Mouse (Mus musculus): ENCODE measurements around the gene Prr7. TPM values are rescaled to one million over a fixed set of nuclear protein-coding genes. Genes with fewer than 3 reads are reported as not detected.
A peak's percentile ranks its signal among the peaks of the same experiment; 100 is the strongest.

The Prr7 gene
- total RNA-seq, 2 experiments from 2014 or later = 1.6 TPM; not detected in 1

- ATAC-seq (replicated peaks; ENCODE audit: poor library complexity, severe bottlenecking) = peak; percentile 66
Observed at GRCm38 (mm10) chr13:55447543-55447943, 16.5 kb upstream of the Prr7 start.

DNA sequence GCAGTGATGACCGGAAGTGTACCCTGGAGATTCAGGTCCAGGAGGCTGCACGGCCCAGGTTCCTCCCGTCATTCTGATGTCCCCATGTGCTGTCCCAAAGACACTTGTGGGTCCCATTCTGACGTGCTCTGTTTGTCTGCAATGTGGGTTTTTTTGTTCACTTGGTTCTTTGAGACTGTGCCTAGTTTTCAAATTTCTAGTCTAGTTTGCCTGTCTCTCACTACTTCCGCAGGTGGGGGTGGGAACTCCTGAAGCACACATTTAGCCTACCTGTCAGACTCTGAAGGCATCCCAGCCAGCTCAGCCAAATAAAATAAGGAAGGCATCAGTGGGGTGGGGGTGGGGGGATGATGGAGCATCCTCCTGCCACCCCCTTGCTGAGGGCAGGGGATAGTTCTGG lies 15.9 kb upstream of the Prr7 start:
- no peak for ATAC-seq (replicated peaks; ENCODE audit: poor library complexity, severe bottlenecking)

GRCm38 (mm10) chr13:55449205-55449604 lies 14.9 kb upstream of the Prr7 start:
- no peak for ATAC-seq (replicated peaks; ENCODE audit: poor library complexity, severe bottlenecking)

- peak; percentile 13 for ATAC-seq (replicated peaks; ENCODE audit: poor library complexity, severe bottlenecking)
Observed at GRCm38 (mm10) chr13:55449679-55450441, 14.2 kb upstream of the Prr7 start.

DNA sequence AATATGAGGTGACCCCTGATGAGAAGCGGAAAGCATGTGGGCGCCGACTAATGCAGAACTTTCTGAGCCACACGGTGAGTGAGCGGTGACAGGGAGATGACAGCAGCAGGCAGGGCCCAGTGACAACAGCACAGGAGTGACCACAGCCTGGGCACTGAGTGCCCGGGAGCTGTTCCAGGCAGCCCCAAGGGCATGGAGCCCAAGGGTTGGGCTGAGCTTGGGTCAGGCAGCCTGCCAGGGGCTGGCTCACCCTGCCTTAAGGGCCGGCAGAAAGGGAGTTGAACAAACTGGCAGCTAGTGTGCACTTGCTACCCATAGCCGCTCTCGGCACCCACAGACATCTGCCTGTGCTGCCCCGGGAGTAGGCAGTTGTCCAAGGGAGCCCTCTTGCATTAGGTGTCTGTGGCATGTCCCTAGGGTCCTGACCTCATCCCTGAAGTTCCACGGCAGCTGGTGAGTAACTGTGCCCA lies 13.5 kb upstream of the Prr7 start:
- no peak for ATAC-seq (replicated peaks; ENCODE audit: poor library complexity, severe bottlenecking)

- no peak for ATAC-seq (replicated peaks; ENCODE audit: poor library complexity, severe bottlenecking)
Observed at GRCm38 (mm10) chr13:55451296-55451695, 12.8 kb upstream of the Prr7 start.

GRCm38 (mm10) chr13:55451785-55452549 lies 12.1 kb upstream of the Prr7 start:
- no peak for ATAC-seq (replicated peaks; ENCODE audit: poor library complexity, severe bottlenecking)

GRCm38 (mm10) chr13:55462965-55463364 lies 1.1 kb upstream of the Prr7 start:
- no peak for ATAC-seq (replicated peaks; ENCODE audit: poor library complexity, severe bottlenecking)

GRCm38 (mm10) chr13:55463399-55464026 lies 554 bp upstream of the Prr7 start:
- ATAC-seq (replicated peaks; ENCODE audit: poor library complexity, severe bottlenecking) = no peak

GRCm38 (mm10) chr13:55465184-55465583 lies 1.1 kb downstream of the Prr7 start:
- peak; percentile 41 for ATAC-seq (replicated peaks; ENCODE audit: poor library complexity, severe bottlenecking)

GRCm38 (mm10) chr13:55465830-55466440 lies 1.9 kb downstream of the Prr7 start:
- peak; percentile 43 for ATAC-seq (replicated peaks; ENCODE audit: poor library complexity, severe bottlenecking)

- ATAC-seq (replicated peaks; ENCODE audit: poor library complexity, severe bottlenecking) = no peak
Observed at GRCm38 (mm10) chr13:55468851-55469560, 4.9 kb downstream of the Prr7 start.

- ATAC-seq (replicated peaks; ENCODE audit: poor library complexity, severe bottlenecking) = no peak
Observed at GRCm38 (mm10) chr13:55470372-55470771, 6.3 kb downstream of the Prr7 start.

DNA sequence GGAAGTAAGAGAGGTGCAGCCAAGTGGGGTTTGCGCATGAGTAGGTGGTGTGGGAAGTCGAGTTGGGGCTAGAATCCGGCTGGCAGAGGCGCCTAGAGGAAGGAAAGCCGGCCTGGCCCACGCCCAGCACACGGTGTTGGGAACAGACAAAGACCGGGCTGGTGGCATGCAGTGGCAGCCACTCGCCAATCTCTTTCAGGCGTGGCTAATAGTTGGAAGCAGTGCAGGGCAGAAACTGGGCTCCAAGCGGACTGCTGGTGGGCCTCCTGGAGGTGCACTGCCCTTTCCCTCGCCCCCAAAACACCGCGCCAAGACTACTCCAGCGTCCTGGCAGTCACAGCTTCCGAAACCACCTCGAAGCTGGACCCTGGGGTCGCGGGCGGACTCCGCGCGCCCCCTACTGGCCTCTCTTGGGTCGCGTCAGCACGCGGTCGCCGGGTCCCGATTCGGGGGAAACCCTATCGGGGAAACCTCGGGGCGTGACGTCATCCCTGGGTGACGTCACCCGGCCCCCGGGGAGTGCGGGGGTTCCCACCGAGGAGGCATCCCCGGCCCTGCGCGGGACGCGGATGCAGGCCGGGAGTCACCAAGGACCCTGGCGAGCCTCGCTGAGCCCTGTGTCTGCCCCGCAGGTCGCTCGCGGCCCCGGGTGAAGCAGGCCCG lies 7.2 kb downstream of the Prr7 start:
- ATAC-seq (replicated peaks; ENCODE audit: poor library complexity, severe bottlenecking) = peak; percentile 60

- ATAC-seq (replicated peaks; ENCODE audit: poor library complexity, severe bottlenecking) = no peak
Observed at GRCm38 (mm10) chr13:55471819-55472131, 7.7 kb downstream of the Prr7 start.

- peak; percentile 29 for ATAC-seq (replicated peaks; ENCODE audit: poor library complexity, severe bottlenecking)
Observed at GRCm38 (mm10) chr13:55472132-55473022, 8.3 kb downstream of the Prr7 start.

DNA sequence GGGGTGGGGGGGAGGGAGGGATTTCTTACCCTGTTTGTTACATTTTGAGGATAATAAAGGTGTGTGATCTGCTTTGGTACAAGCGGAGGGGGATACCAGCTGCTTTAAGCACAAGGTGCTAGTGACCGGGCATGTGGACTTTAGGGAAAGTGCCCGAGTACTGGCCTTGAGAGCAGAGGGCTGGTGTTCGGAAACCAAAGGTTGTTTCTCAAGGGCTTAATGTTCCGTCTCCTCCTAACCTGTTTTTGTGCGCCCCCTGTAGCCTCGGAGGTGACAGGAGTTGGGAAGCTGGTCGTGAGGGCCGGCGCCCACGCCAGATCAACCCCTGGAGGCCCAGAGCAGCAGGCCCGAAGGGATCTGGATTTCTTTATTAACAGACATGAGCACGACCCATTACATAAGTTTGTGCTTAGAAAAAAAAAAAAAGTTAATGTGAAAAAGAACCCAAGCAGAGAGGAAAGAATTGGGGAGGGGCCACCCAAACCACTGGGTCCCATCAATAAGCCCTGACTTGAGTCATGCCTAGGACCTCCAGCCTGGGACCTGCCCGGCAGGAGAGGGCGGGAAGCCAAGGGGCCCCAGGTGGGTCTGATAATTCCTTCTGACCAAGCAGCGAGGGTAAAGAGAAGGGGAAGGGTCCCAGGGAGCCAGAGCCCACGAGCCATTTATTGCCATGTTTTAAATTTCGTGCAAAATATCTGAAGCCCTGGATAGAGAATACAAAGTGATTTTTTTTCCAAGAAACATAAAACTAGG lies 9.2 kb downstream of the Prr7 start:
- no peak for ATAC-seq (replicated peaks; ENCODE audit: poor library complexity, severe bottlenecking)

DNA sequence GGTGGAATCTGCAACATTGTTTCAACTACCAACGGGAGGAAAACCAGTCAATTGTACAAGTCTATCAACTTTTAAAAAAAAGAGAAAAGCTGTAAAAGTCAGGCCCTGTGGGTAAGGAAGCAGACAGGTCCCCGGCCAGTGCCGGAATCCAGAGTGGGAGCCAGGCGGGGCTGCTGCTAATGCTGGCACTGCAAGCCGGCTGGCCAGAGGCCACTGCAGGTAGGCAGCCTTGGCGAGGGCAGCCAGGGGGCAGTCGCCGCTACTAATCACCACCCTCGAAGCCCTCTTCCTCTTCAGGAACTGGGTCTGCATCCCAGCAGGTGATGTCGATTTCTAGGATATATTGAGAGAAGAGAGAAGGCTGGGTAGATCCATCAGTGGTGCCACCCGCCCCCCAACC lies 9.9 kb downstream of the Prr7 start:
- ATAC-seq (replicated peaks; ENCODE audit: poor library complexity, severe bottlenecking) = no peak

Data from granulocyte monocyte progenitor cell, adult 5-6 weeks (primary cell).